Mouse (Mus musculus): ENCODE data around the gene Plekho1. TPM values are rescaled to one million over a fixed set of nuclear protein-coding genes. Genes with fewer than 3 reads are reported as not detected.

Plekho1 gene
- polyA plus RNA-seq, 2 experiments, result 3.6 to 9.0 TPM

GRCm38 (mm10) chr3:95944742-95945141, 51.1 kb downstream of the Plekho1 start:
- H3K4me3 ChIP-seq (ENCODE audit: insufficient read depth in 1 of 2, low read depth in 2 of 2, low read length in 2 of 2), result no peak overlapping the region
- no peaks in the 10 kb centered on the region for H3K9me3 ChIP-seq (ENCODE audit: control insufficient read depth, low read length)
- ATAC-seq (ENCODE audit: insufficient read depth) (no peak), DNase-seq (ENCODE audit: low read depth in 3 of 3, low spot score in 3 of 3) (no peak)
- no peak overlapping the region for H3K9ac ChIP-seq (replicated peaks)
- peaks cover 60% of the 10 kb centered on the region for H3K36me3 ChIP-seq (replicated peaks; ENCODE audit: control insufficient read depth, insufficient read depth, low read depth)
- no peak overlapping the region for H3K4me2 ChIP-seq (ENCODE audit: low read depth)
- no peaks in the 10 kb centered on the region for H3K27me3 ChIP-seq (ENCODE audit: control insufficient read depth, insufficient read depth, low read length)
- TF ChIP-seq EP300 (IDR thresholded peaks at IDR 0.05; ENCODE audit: low read depth), result no peak
- no peak for TF ChIP-seq CTCF (IDR thresholded peaks at IDR 0.05; ENCODE audit: low read depth)
- WGBS (ENCODE audit: insufficient replicate concordance), result 85% methylated on average over 8 of the region's 8 CpGs
- H3K4me1 ChIP-seq (replicated peaks; ENCODE audit: control insufficient read depth in 2 of 2, insufficient read depth in 2 of 2, low read length in 1 of 2), result peaks cover 2 to 6% of the 10 kb centered on the region in 2 experiments; a peak in 2 of 4 replicates
- H3K27ac ChIP-seq, result no peak overlapping the region

- H3K27me3 ChIP-seq (ENCODE audit: control insufficient read depth, insufficient read depth, low read length), result no peaks in the 10 kb centered on the region
- H3K36me3 ChIP-seq (replicated peaks; ENCODE audit: control insufficient read depth, insufficient read depth, low read depth), result peaks cover 75% of the 10 kb centered on the region
- no peak overlapping the region for H3K9ac ChIP-seq (replicated peaks)
- no peak for TF ChIP-seq EP300 (IDR thresholded peaks at IDR 0.05; ENCODE audit: low read depth)
- no peak for TF ChIP-seq CTCF (IDR thresholded peaks at IDR 0.05; ENCODE audit: low read depth)
- no peak overlapping the region for H3K4me3 ChIP-seq (ENCODE audit: insufficient read depth in 1 of 2, low read depth in 2 of 2, low read length in 2 of 2)
- DNase-seq (ENCODE audit: low read depth in 3 of 3, low spot score in 3 of 3) (no peak), ATAC-seq (ENCODE audit: insufficient read depth) (no peak)
- H3K4me2 ChIP-seq (ENCODE audit: low read depth), result no peak overlapping the region
- no peaks in the 10 kb centered on the region for H3K9me3 ChIP-seq (ENCODE audit: control insufficient read depth, low read length)
- no peaks in the 10 kb centered on the region for H3K4me1 ChIP-seq (replicated peaks; ENCODE audit: control insufficient read depth in 2 of 2, insufficient read depth in 2 of 2, low read length in 1 of 2)
- no peak overlapping the region for H3K27ac ChIP-seq
- 91% methylated on average over 7 of the region's 7 CpGs for WGBS (ENCODE audit: insufficient replicate concordance)
These were observed 52.6 kb downstream of the Plekho1 start for GRCm38 (mm10) chr3:95943226-95943625.

- no peak overlapping the region for H3K4me2 ChIP-seq (ENCODE audit: low read depth)
These were observed 53.1 kb downstream of the Plekho1 start for GRCm38 (mm10) chr3:95942749-95943148.

GRCm38 (mm10) chr3:95938835-95939234, 57.0 kb downstream of the Plekho1 start:
- Histone ChIP-seq H3K9ac (replicated peaks) (no peak overlapping the region), H3K4me3 (ENCODE audit: insufficient read depth in 1 of 2, low read depth in 2 of 2, low read length in 2 of 2) (no peak overlapping the region), H3K4me2 (ENCODE audit: low read depth) (no peak overlapping the region), H3K27ac (no peak overlapping the region), H3K36me3 (replicated peaks; ENCODE audit: control insufficient read depth, insufficient read depth, low read depth) (peaks cover 90% of the 10 kb centered on the region), H3K4me1 (replicated peaks; ENCODE audit: control insufficient read depth in 2 of 2, insufficient read depth in 2 of 2, low read length in 1 of 2) (no peaks in the 10 kb centered on the region), H3K9me3 (ENCODE audit: control insufficient read depth, low read length) (no peaks in the 10 kb centered on the region), H3K27me3 (ENCODE audit: control insufficient read depth, insufficient read depth, low read length) (no peaks in the 10 kb centered on the region)
- DNase-seq (ENCODE audit: low read depth in 3 of 3, low spot score in 3 of 3), result no peak
- WGBS (ENCODE audit: insufficient replicate concordance), result 84% methylated on average over 15 of the region's 15 CpGs
- TF ChIP-seq CTCF (IDR thresholded peaks at IDR 0.05; ENCODE audit: low read depth), result peak; percentile 78
- TF ChIP-seq EP300 (IDR thresholded peaks at IDR 0.05; ENCODE audit: low read depth), result no peak
- ATAC-seq (ENCODE audit: insufficient read depth), result no peak

More at GRCm38 (mm10) chr3:95942749-95943148, 53.1 kb downstream of the Plekho1 start:
- TF ChIP-seq EP300 (IDR thresholded peaks at IDR 0.05; ENCODE audit: low read depth), result no peak
- TF ChIP-seq CTCF (IDR thresholded peaks at IDR 0.05; ENCODE audit: low read depth), result no peak
- Histone ChIP-seq H3K9ac (replicated peaks) (no peak overlapping the region), H3K4me1 (replicated peaks; ENCODE audit: control insufficient read depth in 2 of 2, insufficient read depth in 2 of 2, low read length in 1 of 2) (no peaks in the 10 kb centered on the region), H3K36me3 (replicated peaks; ENCODE audit: control insufficient read depth, insufficient read depth, low read depth) (peaks cover 80% of the 10 kb centered on the region), H3K27ac (no peak overlapping the region), H3K9me3 (ENCODE audit: control insufficient read depth, low read length) (no peaks in the 10 kb centered on the region), H3K4me3 (ENCODE audit: insufficient read depth in 1 of 2, low read depth in 2 of 2, low read length in 2 of 2) (no peak overlapping the region), H3K27me3 (ENCODE audit: control insufficient read depth, insufficient read depth, low read length) (no peaks in the 10 kb centered on the region)
- DNase-seq (ENCODE audit: low read depth in 3 of 3, low spot score in 3 of 3) (no peak), ATAC-seq (ENCODE audit: insufficient read depth) (no peak)
- 73% methylated on average over 6 of the region's 6 CpGs for WGBS (ENCODE audit: insufficient replicate concordance)

Other genes starting within 250 kb of the Plekho1 start
- gene Tars2, start 235.8 kb downstream of the Plekho1 start, polyA plus RNA-seq (2012; rRNA removed), result 14.5 and 19.9 TPM in 2 replicates
- 37.1 and 39.9 TPM in 2 replicates for gene Tars2, start 235.8 kb downstream of the Plekho1 start, polyA plus RNA-seq (2014; fragmentation: Nextera tagmentation; extraction: Ambion mirVana)
- gene Rprd2, start 177.1 kb downstream of the Plekho1 start, polyA plus RNA-seq (2012; rRNA removed), result 4.2 and 5.3 TPM in 2 replicates
- gene Rprd2, start 177.1 kb downstream of the Plekho1 start, polyA plus RNA-seq (2014; fragmentation: Nextera tagmentation; extraction: Ambion mirVana), result 6.6 and 6.8 TPM in 2 replicates
- gene Prpf3, start 140.1 kb downstream of the Plekho1 start, polyA plus RNA-seq (2012; rRNA removed), result 9.9 and 18.9 TPM in 2 replicates
- 27.2 and 27.5 TPM in 2 replicates for gene Prpf3, start 140.1 kb downstream of the Plekho1 start, polyA plus RNA-seq (2014; fragmentation: Nextera tagmentation; extraction: Ambion mirVana)
- gene Mrps21, start 124.5 kb downstream of the Plekho1 start, polyA plus RNA-seq (2012; rRNA removed), result 72.5 and 119 TPM in 2 replicates
- gene Mrps21, start 124.5 kb downstream of the Plekho1 start, polyA plus RNA-seq (2014; fragmentation: Nextera tagmentation; extraction: Ambion mirVana), result 224 and 226 TPM in 2 replicates
- 0.57 and 0.73 TPM in 2 replicates for gene Ciart, start 113.8 kb downstream of the Plekho1 start, polyA plus RNA-seq (2012; rRNA removed)
- gene Ciart, start 113.8 kb downstream of the Plekho1 start, polyA plus RNA-seq (2014; fragmentation: Nextera tagmentation; extraction: Ambion mirVana), result 0.32 and 0.53 TPM in 2 replicates
- gene BC028528, start 104.0 kb downstream of the Plekho1 start, polyA plus RNA-seq (2012; rRNA removed), result 3.2 and 5.1 TPM in 2 replicates
- 3.8 and 5.1 TPM in 2 replicates for gene BC028528, start 104.0 kb downstream of the Plekho1 start, polyA plus RNA-seq (2014; fragmentation: Nextera tagmentation; extraction: Ambion mirVana)
- 26.2 and 28.6 TPM in 2 replicates for gene Aph1a, start 102.0 kb downstream of the Plekho1 start, polyA plus RNA-seq (2012; rRNA removed)
- gene Aph1a, start 102.0 kb downstream of the Plekho1 start, polyA plus RNA-seq (2014; fragmentation: Nextera tagmentation; extraction: Ambion mirVana), result 14.0 and 16.1 TPM in 2 replicates
- 4.8 and 5.3 TPM in 2 replicates for gene Car14, start 91.3 kb downstream of the Plekho1 start, polyA plus RNA-seq (2012; rRNA removed)
- gene Car14, start 91.3 kb downstream of the Plekho1 start, polyA plus RNA-seq (2014; fragmentation: Nextera tagmentation; extraction: Ambion mirVana), result 9.3 and 11.1 TPM in 2 replicates
- gene Anp32e, start 66.8 kb downstream of the Plekho1 start, polyA plus RNA-seq (2012; rRNA removed), result 39.5 and 104 TPM in 2 replicates
- gene Anp32e, start 66.8 kb downstream of the Plekho1 start, polyA plus RNA-seq (2014; fragmentation: Nextera tagmentation; extraction: Ambion mirVana), result 39.5 and 45.3 TPM in 2 replicates
- gene Vps45, start 62.5 kb upstream of the Plekho1 start, polyA plus RNA-seq (2012; rRNA removed), result 4.8 and 6.6 TPM in 2 replicates
- gene Vps45, start 62.5 kb upstream of the Plekho1 start, polyA plus RNA-seq (2014; fragmentation: Nextera tagmentation; extraction: Ambion mirVana), result 9.0 and 9.8 TPM in 2 replicates
- gene Otud7b, start 108.5 kb upstream of the Plekho1 start, polyA plus RNA-seq (2012; rRNA removed), result 2.8 and 3.5 TPM in 2 replicates
- 5.2 and 8.4 TPM in 2 replicates for gene Otud7b, start 108.5 kb upstream of the Plekho1 start, polyA plus RNA-seq (2014; fragmentation: Nextera tagmentation; extraction: Ambion mirVana)
- gene Mtmr11, start 166.0 kb upstream of the Plekho1 start, polyA plus RNA-seq (2012; rRNA removed), result 2.7 and 2.8 TPM in 2 replicates
- gene Mtmr11, start 166.0 kb upstream of the Plekho1 start, polyA plus RNA-seq (2014; fragmentation: Nextera tagmentation; extraction: Ambion mirVana), result 1.9 and 2.1 TPM in 2 replicates
- 48.2 and 54.2 TPM in 2 replicates for gene Sf3b4, start 176.3 kb upstream of the Plekho1 start, polyA plus RNA-seq (2012; rRNA removed)
- gene Sf3b4, start 176.3 kb upstream of the Plekho1 start, polyA plus RNA-seq (2014; fragmentation: Nextera tagmentation; extraction: Ambion mirVana), result 75.4 and 83.8 TPM in 2 replicates
- gene Sv2a, start 185.2 kb upstream of the Plekho1 start, polyA plus RNA-seq (2012; rRNA removed), result 0.39 and 0.48 TPM in 2 replicates
- 0.10 and 0.39 TPM in 2 replicates for gene Sv2a, start 185.2 kb upstream of the Plekho1 start, polyA plus RNA-seq (2014; fragmentation: Nextera tagmentation; extraction: Ambion mirVana)
- 32.2 and 34.0 TPM in 2 replicates for gene Bola1, start 223.7 kb upstream of the Plekho1 start, polyA plus RNA-seq (2012; rRNA removed)
- gene Bola1, start 223.7 kb upstream of the Plekho1 start, polyA plus RNA-seq (2014; fragmentation: Nextera tagmentation; extraction: Ambion mirVana), result 49.4 and 49.7 TPM in 2 replicates
- 0.68 TPM in 1 of 2 replicates, not detected in the other for gene Hist2h2ab, start 223.9 kb upstream of the Plekho1 start, polyA plus RNA-seq (2012; rRNA removed)
- 0.52 TPM in 1 of 2 replicates, not detected in the other for gene Hist2h2ab, start 223.9 kb upstream of the Plekho1 start, polyA plus RNA-seq (2014; fragmentation: Nextera tagmentation; extraction: Ambion mirVana)
- 18.5 and 20.7 TPM in 2 replicates for gene Hist2h2ac, start 224.9 kb upstream of the Plekho1 start, polyA plus RNA-seq (2012; rRNA removed)
- gene Hist2h2ac, start 224.9 kb upstream of the Plekho1 start, polyA plus RNA-seq (2014; fragmentation: Nextera tagmentation; extraction: Ambion mirVana), result 14.0 and 18.2 TPM in 2 replicates
- 8.7 and 8.9 TPM in 2 replicates for gene Hist2h2be, start 225.1 kb upstream of the Plekho1 start, polyA plus RNA-seq (2012; rRNA removed)
- gene Hist2h2be, start 225.1 kb upstream of the Plekho1 start, polyA plus RNA-seq (2014; fragmentation: Nextera tagmentation; extraction: Ambion mirVana), result 6.4 and 9.1 TPM in 2 replicates
- 91.6 and 122 TPM in 2 replicates for gene Hist2h3c2, start 243.1 kb upstream of the Plekho1 start, polyA plus RNA-seq (2012; rRNA removed)
- 13.6 and 14.6 TPM in 2 replicates for gene Hist2h3c2, start 243.1 kb upstream of the Plekho1 start, polyA plus RNA-seq (2014; fragmentation: Nextera tagmentation; extraction: Ambion mirVana)
- gene Hist2h2aa2, start 244.3 kb upstream of the Plekho1 start, polyA plus RNA-seq (2012; rRNA removed), result 32.9 and 34.5 TPM in 2 replicates
- 34.2 and 39.0 TPM in 2 replicates for gene Hist2h2aa2, start 244.3 kb upstream of the Plekho1 start, polyA plus RNA-seq (2014; fragmentation: Nextera tagmentation; extraction: Ambion mirVana)
- 45.7 and 46.3 TPM in 2 replicates for gene Hist2h2aa1, start 249.5 kb upstream of the Plekho1 start, polyA plus RNA-seq (2012; rRNA removed)
- 32.0 TPM in 2 replicates for gene Hist2h2aa1, start 249.5 kb upstream of the Plekho1 start, polyA plus RNA-seq (2014; fragmentation: Nextera tagmentation; extraction: Ambion mirVana)

All from liver, embryonic 14.5 days (tissue).